Mouse (Mus musculus) macrophage (primary cell): ENCODE measurements around the gene Papss2. TPM values are rescaled to one million over a fixed set of nuclear protein-coding genes. Genes with fewer than 3 reads are reported as not detected.

Experiments
- H3K27ac ChIP-seq: fragments of 350-480 bp; formaldehyde crosslinking; 2 replicates; pipeline ENCODE4 v1.9.0; 2021
- H3K36me3 ChIP-seq: fragments of 350-480 bp; formaldehyde crosslinking; 2 replicates; pipeline ENCODE4 v1.9.0; 2021; ENCODE audit errors: inconsistent target
- H3K4me3 ChIP-seq: fragments of 350-480 bp; formaldehyde crosslinking; 2 replicates; pipeline ENCODE4 v1.9.0; 2021; ENCODE audit errors: inconsistent target
- H3K79me2 ChIP-seq: fragments of 350-480 bp; formaldehyde crosslinking; 2 replicates; pipeline ENCODE4 v1.9.0; 2021; ENCODE audit errors: inconsistent target
- WGBS: methylation state at CpG from one replicate; pipeline ENCODE4 v1.1.7; 2026; ENCODE audit warnings: inconsistent platforms; ENCODE audit not compliant: missing documents; 5-methylcytosine and 5-hydroxymethylcytosine counted together
- polyA plus RNA-seq: library from polyadenylated mRNA; stranded (reverse); fragments of 250-400 nt; gene quantifications from 3 replicates; pipeline ENCODE4 v1.2.4, GENCODE M21; 2018; ENCODE audit warnings: inconsistent platforms

The Papss2 gene
- polyA plus RNA-seq, 1 experiment from 2014 or later = 26.2 TPM

DNA sequence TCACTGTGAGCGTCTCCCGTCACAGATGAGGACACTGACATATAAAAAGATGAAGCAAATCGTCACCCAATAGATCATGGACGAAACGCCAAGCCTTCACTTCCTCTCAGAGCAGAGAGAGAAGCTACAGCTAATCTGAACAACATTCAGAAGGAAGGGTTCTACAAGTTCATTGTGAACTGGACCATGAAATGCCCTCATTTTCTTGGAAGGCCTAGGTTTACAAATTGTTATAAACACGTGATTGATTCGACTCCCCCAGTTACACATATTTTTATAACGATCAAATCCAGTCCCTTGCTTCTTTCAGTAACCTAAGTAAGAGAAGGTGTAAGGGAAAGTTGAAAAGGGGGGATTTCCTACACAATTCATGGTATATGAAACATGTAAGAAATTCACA lies 11.4 kb downstream of the Papss2 start:
- Histone ChIP-seq H3K79me2 (no peaks in the 10 kb centered on the region), H3K36me3 (no peaks in the 10 kb centered on the region), H3K27ac (no peak overlapping the region), H3K4me3 (no peak overlapping the region)
- 81% methylated on average over 8 of the region's 8 CpGs for WGBS

DNA sequence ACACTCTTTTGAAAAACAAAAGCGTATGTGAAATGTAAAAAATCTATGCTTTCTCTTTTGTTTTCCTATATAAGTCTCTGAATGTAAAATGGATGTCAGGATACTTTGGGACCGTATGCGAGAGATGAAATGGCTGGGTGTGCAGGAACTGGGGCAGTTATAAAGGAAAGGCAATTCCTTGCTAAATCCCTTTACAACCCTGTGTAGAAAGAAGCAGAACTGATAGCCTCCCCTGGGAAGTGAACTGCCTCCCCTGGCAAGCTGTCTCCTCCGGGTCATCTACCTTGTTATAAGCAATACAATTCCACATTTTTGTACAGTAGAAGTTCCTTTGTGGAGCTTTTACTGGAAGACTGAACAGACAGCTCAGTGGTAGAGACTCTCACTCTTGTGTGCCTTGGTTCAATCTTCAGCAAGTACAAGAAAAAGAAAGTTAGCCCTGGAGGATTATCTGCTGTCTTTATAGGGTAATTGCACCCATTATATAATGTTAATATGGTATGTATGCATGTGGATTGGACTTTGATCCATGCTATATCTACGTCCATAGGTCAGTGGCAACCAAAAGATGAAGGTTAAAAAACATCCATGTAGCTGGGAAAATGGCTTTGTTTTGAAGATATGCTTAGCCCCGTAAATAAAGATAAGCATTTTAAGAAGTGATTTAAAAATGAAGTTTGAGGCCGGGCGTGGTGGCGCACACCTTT lies 15.9 kb downstream of the Papss2 start:
- no peak overlapping the region for H3K27ac ChIP-seq
- WGBS = 93% methylated on average over 9 of the region's 9 CpGs
- H3K36me3 ChIP-seq = no peaks in the 10 kb centered on the region
- no peak overlapping the region for H3K4me3 ChIP-seq
- H3K79me2 ChIP-seq = no peaks in the 10 kb centered on the region

DNA sequence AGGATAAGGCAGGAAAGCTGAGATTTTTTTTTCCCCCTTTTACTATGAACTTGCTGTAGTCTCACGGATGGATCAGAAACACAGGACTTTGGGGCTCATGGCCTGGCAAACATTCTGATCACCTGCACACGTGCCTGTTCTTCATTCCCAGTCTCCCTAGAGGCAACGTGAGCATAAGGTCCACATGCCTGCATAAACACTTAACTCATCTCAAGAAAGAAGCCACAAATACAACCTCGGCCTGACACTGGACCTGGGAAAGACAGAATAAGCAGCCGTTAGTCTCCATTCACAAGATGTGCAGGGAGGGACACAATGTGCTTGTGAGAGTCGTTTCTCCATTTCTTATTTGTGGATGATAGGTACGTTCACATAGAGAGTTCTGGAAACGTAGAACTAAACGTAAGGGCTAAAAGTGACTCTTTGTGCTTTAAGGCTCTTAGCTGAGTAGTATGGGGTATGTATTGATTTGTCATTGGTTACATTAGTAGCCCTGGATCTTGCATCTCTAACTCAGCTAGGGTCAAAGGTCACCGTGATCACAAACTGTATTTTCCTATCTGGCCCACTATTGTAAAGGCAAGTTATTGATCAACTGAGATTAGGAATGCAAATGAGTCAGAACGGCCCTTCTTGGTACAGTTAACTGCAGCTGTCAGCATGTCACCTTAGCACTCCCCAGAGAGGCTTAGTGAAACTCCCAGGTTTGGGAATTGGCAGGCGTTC lies 18.6 kb downstream of the Papss2 start:
- H3K79me2 ChIP-seq = no peaks in the 10 kb centered on the region
- H3K4me3 ChIP-seq = no peak overlapping the region
- no peak overlapping the region for H3K27ac ChIP-seq
- 96% methylated on average over 12 of the region's 12 CpGs for WGBS
- H3K36me3 ChIP-seq = no peaks in the 10 kb centered on the region

DNA sequence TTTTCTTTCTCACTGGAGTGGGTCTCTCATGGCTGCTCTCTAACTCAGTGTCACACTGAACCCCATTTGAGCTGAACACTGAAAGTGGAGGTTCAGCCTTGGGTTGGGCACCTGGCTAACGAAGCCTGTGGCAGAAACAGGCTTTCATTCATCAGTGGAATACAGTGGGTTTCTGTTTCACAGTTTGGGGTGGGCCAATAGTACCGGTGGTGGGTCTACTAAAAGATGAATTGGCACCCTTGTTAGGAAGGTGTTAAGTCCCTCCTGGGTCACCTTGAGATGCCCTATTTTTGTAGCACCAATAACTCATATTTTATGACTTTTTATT lies 19.1 kb downstream of the Papss2 start:
- Histone ChIP-seq H3K79me2 (no peaks in the 10 kb centered on the region), H3K4me3 (no peak overlapping the region), H3K36me3 (no peaks in the 10 kb centered on the region), H3K27ac (no peak overlapping the region)
- WGBS = 97% methylated on average over 2 of the region's 2 CpGs

DNA sequence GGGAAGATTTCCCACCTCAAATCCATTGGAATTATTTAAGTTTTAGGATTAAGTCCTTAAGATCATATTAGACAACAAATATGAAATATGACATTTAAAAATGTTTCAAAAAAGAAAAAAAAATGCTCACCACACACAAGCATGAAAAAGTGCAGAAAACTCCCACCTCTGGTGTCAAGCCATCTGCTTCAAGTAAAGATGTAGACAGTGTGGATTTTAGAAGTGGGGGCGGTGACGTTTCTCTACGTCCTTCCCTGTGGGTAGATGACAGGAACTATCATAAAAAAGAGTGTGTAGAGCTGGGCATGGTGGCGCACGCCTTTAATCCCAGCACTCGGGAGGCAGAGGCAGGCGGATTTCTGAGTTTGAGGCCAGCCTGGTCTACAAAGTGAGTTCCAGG lies 21.1 kb downstream of the Papss2 start:
- Histone ChIP-seq H3K27ac (no peak overlapping the region), H3K79me2 (no peaks in the 10 kb centered on the region), H3K36me3 (no peaks in the 10 kb centered on the region), H3K4me3 (no peak overlapping the region)
- 94% methylated on average over 7 of the region's 7 CpGs for WGBS

DNA sequence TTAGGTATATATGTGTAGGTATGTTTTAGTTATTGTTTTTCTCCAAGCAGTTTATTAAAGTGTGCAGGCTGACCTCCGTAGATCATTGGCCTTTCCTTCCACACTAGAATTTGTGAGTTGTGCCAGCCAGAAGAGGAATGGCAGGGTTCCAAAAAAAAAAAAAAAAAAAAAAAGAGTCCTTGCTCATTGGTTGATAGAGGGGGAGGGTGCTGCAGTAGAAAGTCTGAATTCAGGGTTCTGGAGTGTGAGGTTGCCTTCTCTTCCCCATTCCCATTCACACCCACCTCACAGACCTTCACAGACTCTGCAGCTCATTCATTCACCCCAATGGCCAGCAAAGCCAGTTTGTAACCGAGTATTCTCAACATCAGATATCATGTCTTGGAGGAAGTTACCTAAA lies 24.1 kb downstream of the Papss2 start:
- no peaks in the 10 kb centered on the region for H3K36me3 ChIP-seq
- WGBS = 72% methylated on average over 2 of the region's 2 CpGs
- no peak overlapping the region for H3K27ac ChIP-seq
- no peak overlapping the region for H3K4me3 ChIP-seq
- no peaks in the 10 kb centered on the region for H3K79me2 ChIP-seq

DNA sequence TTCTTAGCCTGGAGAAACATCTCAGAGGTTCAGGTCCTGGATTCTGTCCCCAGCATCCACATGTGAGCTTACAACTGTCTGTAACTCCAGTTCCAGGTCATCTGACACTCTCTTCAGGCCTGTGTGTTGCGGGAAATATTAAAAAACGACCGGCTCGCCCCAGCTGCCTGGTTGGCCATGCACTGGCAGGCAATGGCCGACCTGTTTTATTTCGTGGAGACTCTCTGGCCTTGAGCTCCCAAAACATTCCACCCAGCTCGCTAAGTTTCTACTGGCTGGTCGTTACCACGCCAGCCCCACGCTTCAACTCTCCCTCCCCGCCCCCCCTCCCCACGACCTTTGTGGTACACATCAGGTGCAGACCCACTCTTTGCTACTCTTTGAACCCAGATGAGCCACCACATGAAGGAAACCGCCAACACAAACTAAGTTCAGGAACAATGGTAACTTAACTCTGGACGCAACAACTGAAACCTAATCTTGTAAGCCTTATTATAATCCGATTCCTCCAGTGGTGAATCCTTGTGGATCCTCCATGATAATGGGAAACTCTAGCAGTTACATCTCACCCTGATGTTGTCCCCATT lies 25.4 kb downstream of the Papss2 start:
- H3K4me3 ChIP-seq = no peak overlapping the region
- WGBS = 95% methylated on average over 14 of the region's 15 CpGs
- no peaks in the 10 kb centered on the region for H3K79me2 ChIP-seq
- H3K27ac ChIP-seq = no peak overlapping the region
- no peaks in the 10 kb centered on the region for H3K36me3 ChIP-seq

DNA sequence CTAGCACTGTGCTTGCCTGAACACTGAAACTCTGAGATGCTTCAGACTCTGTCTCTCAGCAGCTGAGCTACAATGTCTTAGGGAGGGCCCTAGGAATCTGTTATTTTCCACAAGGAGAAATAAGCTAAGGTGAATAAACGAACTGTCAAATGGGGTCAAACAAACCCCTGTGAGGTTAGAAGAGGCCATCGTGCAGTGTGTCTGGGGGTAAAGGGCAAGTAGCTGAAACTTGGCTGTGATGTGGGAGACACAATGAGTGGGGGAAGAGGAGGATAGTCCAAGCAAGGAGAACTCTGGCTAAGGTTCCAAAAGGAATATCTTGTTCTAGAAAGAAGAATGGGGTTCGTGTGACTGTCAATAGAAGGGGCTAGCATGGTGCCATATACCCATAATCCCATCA lies 26.6 kb downstream of the Papss2 start:
- 100% methylated on average over 3 of the region's 3 CpGs for WGBS
- no peak overlapping the region for H3K4me3 ChIP-seq
- H3K36me3 ChIP-seq = no peaks in the 10 kb centered on the region
- H3K27ac ChIP-seq = no peak overlapping the region
- no peaks in the 10 kb centered on the region for H3K79me2 ChIP-seq

DNA sequence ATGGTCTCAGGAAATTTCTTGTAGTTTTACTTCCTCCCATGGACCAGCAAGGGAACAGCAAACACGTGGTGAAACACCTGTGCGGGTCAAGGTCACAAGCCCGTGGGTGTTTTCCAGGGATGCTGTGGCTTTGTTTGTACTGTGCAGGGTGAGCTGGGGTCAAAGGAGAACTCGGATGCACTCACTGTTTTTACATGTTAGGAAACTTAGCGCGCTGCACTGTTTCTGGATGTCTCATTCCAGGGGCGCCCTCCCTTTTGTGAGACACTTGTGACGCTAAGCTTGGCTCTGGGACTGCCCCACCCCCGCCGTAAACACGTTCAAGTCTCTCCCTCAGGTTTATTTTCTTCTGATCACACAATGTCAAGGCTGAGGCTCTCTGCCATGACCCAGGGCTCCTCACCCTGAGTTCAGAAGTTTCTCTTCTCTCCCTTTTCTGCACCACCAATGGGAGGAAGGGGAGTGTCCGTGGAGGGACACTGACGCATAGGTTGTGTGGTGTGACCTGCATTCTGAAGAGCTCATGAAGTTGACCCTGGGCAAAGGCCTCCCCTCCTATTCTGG lies 31.3 kb downstream of the Papss2 start:
- Histone ChIP-seq H3K4me3 (no peak overlapping the region), H3K79me2 (no peaks in the 10 kb centered on the region), H3K27ac (no peak overlapping the region), H3K36me3 (no peaks in the 10 kb centered on the region)
- WGBS = 61% methylated on average over 13 of the region's 13 CpGs

DNA sequence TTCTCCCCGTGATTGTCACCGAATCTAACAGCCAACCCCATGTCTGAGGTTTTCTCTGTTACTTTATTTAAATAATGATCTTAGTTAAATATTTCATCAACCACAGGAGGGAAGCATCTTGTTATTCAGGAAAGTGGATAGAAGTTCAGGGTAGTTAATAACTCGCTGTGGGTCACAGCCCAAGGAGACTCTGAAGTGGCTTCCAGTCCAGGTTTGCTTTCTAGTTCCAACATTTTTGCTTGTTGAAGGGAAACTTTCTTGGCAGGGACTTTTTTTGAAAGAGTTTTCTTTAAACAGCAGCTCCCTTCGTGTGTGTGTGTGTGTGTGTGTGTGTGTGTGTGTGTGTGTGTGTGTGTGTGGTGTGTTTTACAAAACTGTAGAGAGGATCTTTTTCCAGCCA lies 32.0 kb downstream of the Papss2 start:
- Histone ChIP-seq H3K79me2 (no peaks in the 10 kb centered on the region), H3K4me3 (no peak overlapping the region), H3K27ac (no peak overlapping the region), H3K36me3 (no peaks in the 10 kb centered on the region)
- WGBS = 79% methylated on average over 4 of the region's 4 CpGs

DNA sequence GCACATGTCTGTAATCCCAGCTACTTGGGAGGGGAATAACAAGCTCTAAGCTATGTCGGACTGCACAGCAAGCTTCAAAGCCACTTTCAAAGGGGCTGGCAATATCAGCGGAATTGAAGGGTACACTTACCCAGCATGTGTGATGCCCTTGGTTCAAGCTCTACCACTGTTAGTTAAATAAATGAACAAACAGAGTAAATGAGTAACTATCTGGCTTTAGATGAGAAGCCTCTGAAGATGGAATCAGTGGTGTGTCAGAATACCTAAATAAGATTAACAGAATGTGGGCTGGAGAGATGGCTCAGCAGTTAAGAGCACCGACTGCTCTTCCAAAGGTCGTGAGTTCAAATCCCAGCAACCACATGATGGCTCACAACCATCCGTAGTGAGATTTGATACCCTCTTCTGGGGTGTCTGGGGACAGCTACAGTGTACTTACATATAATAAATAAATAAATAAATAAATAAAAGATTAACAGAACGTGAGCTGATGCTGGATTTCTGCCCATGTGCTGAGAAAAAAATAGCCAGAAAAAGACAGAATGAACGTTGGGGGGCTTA lies 33.1 kb downstream of the Papss2 start:
- no peaks in the 10 kb centered on the region for H3K79me2 ChIP-seq
- H3K4me3 ChIP-seq = no peak overlapping the region
- no peaks in the 10 kb centered on the region for H3K36me3 ChIP-seq
- H3K27ac ChIP-seq = no peak overlapping the region
- WGBS = 93% methylated on average over 6 of the region's 7 CpGs

DNA sequence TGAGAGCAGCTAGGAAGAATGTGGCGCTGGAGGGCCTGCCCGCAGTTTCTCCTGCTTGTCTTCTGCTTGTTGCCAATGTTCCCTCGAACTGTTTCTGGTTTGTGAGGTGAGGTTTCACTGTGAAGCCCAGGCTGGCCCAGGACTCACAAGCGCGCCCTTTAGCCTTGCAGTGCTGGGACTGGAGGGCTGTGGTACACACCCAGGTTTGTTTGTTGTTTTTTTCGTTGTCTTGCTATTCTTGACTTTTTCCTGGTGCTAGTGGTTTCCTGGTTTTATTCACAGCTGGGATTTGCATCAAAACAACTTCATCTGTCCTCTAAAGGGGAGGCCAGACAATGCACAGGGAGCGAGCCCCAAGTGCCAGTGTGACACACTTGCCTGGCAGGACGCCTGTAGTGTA lies 39.3 kb downstream of the Papss2 start:
- Histone ChIP-seq H3K27ac (no peak overlapping the region), H3K4me3 (no peak overlapping the region), H3K36me3 (no peaks in the 10 kb centered on the region), H3K79me2 (no peaks in the 10 kb centered on the region)
- WGBS = 83% methylated on average over 8 of the region's 8 CpGs

DNA sequence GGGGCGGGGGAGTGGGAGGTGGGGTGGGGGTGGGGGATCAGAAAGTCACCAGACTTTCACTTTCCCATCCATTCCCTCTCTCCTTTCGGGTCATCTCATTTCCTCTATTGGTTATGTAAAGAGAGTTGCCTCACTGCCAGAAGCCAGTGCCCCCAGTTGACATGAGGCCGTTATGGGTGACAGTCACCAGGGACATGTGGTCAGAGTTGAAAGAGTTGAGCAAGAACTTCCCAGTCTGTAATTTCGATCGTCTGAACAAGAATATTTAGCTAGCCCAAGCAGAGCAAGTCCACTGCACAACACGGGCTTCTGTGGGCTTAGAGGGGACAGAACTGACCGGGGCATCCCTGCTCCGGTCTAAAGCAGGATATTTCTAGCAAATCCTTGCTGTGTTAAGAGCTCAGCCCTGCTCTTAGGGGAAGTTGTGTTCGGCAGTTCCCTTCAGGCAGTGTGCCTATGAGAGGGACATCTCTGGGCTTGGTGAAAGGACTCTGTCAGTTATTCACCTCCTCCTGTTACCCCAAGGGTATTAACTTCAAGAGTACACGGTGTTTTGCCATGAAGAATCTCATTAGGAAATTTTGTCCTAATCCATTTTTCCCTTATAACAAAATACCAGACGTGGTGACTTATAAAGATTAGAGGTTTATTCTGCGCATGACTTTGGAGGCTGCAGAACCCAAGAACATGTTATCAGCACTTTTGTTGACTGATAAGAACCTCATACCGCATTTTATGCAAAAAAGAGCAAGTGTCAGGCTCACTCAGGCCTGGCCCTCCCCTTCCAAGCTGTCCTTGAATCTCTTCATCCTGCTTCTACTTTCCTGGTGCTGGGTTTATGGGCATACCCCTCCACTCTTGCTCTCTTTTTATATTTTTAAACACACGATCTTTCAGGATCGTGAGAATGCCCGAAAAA lies 42.0 kb downstream of the Papss2 start:
- H3K36me3 ChIP-seq = no peaks in the 10 kb centered on the region
- no peaks in the 10 kb centered on the region for H3K79me2 ChIP-seq
- no peak overlapping the region; the same call in 1 of the 2 replicates for H3K4me3 ChIP-seq
- peak overlapping the region; percentile 77 for H3K27ac ChIP-seq
- 20% methylated on average over 13 of the region's 16 CpGs for WGBS

DNA sequence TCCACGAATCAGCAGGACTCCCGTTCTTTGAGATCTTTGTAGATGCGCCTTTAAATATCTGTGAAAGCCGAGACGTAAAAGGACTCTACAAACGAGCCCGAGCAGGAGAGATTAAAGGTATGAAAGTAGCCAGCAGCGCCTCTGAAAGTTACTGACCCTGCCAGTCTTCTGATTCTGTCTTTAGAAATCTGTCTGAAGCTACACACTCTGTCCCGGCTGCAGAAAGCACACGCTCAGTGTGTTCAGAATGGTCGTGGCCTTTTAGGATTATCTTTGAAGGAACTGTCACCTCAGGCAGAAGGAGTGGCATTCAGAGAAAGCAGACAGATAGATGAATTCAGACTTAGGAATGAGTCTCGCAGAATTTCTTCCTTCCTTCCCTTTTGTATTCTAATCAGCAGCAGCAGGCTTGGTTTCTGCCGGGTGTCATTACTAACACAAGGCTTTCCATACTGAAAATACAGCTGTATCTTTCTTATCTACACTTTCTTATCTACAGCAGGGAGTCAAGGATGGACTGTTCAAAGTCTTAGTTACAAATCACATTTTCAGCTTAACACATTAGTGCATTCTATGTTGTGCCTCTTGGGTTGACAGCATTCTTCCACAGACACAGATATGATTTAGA lies 42.8 kb downstream of the Papss2 start:
- Histone ChIP-seq H3K27ac (peak overlapping the region; percentile 77; the same call in 1 of the 2 replicates), H3K4me3 (no peak overlapping the region), H3K36me3 (no peaks in the 10 kb centered on the region), H3K79me2 (no peaks in the 10 kb centered on the region)
- 76% methylated on average over 13 of the region's 13 CpGs for WGBS
